Mouse (Mus musculus) intestine, postnatal 0 days (tissue): ENCODE results near the gene Evx2. TPM values are rescaled to one million over a fixed set of nuclear protein-coding genes. Genes with fewer than 3 reads are reported as not detected.
A peak's percentile ranks its signal among the peaks of the same experiment; 100 is the strongest.

ENCODE experiments used
- ATAC-seq: fragments of 200-750 bp; cut with Nextera tagmentation; 2 replicates; pipeline ENCODE4 v1.8.0; 2017; ENCODE audit warnings: mild to moderate bottlenecking, moderate TSS enrichment, moderate library complexity
- H3K27ac ChIP-seq: fragments of 300-500 bp; sonication (generic); 2 replicates; pipeline ENCODE4 v1.5.1; 2014; ENCODE audit warnings: mild to moderate bottlenecking, low read depth, low read length, moderate library complexity
- H3K27me3 ChIP-seq: fragments of 300-500 bp; sonication (generic); replicated peaks from 2 replicates; pipeline ENCODE4 v1.6.1; 2014; ENCODE audit warnings: low read length, mixed read lengths; ENCODE audit not compliant: control insufficient read depth, insufficient read depth
- H3K36me3 ChIP-seq: fragments of 300-500 bp; sonication (generic); 2 replicates; pipeline ENCODE4 v1.6.1; 2014; ENCODE audit warnings: mild to moderate bottlenecking, moderate library complexity; ENCODE audit not compliant: control insufficient read depth, insufficient read depth
- H3K4me1 ChIP-seq: fragments of 300-500 bp; sonication (generic); replicated peaks from 2 replicates; pipeline ENCODE4 v1.6.1; 2014; ENCODE audit warnings: antibody characterized with exemption, low read length, mixed read lengths; ENCODE audit not compliant: control insufficient read depth, insufficient read depth
- H3K4me2 ChIP-seq: fragments of 300-500 bp; sonication (generic); replicated peaks from 2 replicates; pipeline ENCODE4 v1.6.1; 2014; ENCODE audit warnings: low read depth, mild to moderate bottlenecking, moderate library complexity
- H3K4me3 ChIP-seq: fragments of 300-500 bp; sonication (generic); 2 replicates; pipeline ENCODE4 v1.5.1; 2014; ENCODE audit warnings: low read depth, low read length
- H3K9ac ChIP-seq: fragments of 300-500 bp; sonication (generic); 2 replicates; pipeline ENCODE4 v1.6.1; 2014; ENCODE audit warnings: mild to moderate bottlenecking, low read depth, low read length
- H3K9me3 ChIP-seq: fragments of 300-500 bp; sonication (generic); 2 replicates; pipeline ENCODE4 v1.6.1; 2016; ENCODE audit warnings: mixed run types; ENCODE audit not compliant: control insufficient read depth
- CTCF ChIP-seq: sonication (generic); IDR thresholded peaks from 2 replicates; pipeline ENCODE4 v1.5.1; 2016; ENCODE audit warnings: low read depth, mild to moderate bottlenecking, control low read depth, antibody characterized with exemption, moderate library complexity
- WGBS: fragments of 180-500 bp; shearing (Covaris S2); extraction: QIAGEN DNeasy Blood & Tissue Kit; methylation state at CpG from one replicate; pipeline ENCODE4 v1.1.7; 2014; 5-methylcytosine and 5-hydroxymethylcytosine counted together
- polyA plus RNA-seq: library from polyadenylated mRNA; unstranded; fragments of >200 nt; fragmentation: Nextera tagmentation; extraction: Ambion mirVana; gene quantifications from 2 replicates; pipeline ENCODE4 v1.2.1, GENCODE M21; 2015

Gene Evx2
- polyA plus RNA-seq, 1 experiment from 2014 or later, result not detected

GRCm38 (mm10) chr2:74656632-74657021 lies 2.7 kb downstream of the Evx2 start:
- no peak for TF ChIP-seq CTCF
- Histone ChIP-seq H3K4me2 (no peak overlapping the region), H3K4me3 (no peak overlapping the region), H3K27ac (no peak overlapping the region), H3K27me3 (peaks cover 94% of the 10 kb centered on the region), H3K4me1 (no peaks in the 10 kb centered on the region), H3K9ac (no peak overlapping the region), H3K9me3 (no peaks in the 10 kb centered on the region), H3K36me3 (no peaks in the 10 kb centered on the region)
- no peak for ATAC-seq
- WGBS, result 5% methylated on average over 4 of the region's 4 CpGs

GRCm38 (mm10) chr2:74655821-74656631 lies 3.3 kb downstream of the Evx2 start:
- Histone ChIP-seq H3K4me1 (no peaks in the 10 kb centered on the region), H3K9ac (no peak overlapping the region), H3K4me3 (peak overlapping the region; percentile 36), H3K9me3 (no peaks in the 10 kb centered on the region), H3K4me2 (peak overlapping the region; percentile 62), H3K27me3 (peaks cover 94% of the 10 kb centered on the region), H3K36me3 (no peaks in the 10 kb centered on the region), H3K27ac (no peak overlapping the region)
- peak; percentile 10; the same call in 1 of the 2 replicates for ATAC-seq
- no peak for TF ChIP-seq CTCF
- under 1% methylated on average over 64 of the region's 69 CpGs for WGBS

- no peaks in the 10 kb centered on the region for H3K36me3 ChIP-seq
- H3K9ac ChIP-seq, result no peak overlapping the region
- 1% methylated on average over 33 of the region's 47 CpGs for WGBS
- peak; percentile 38; the same call in 1 of the 2 replicates for ATAC-seq
- H3K4me1 ChIP-seq, result no peaks in the 10 kb centered on the region
- no peak overlapping the region for H3K27ac ChIP-seq
- H3K4me2 ChIP-seq, result peak overlapping the region; percentile 62
- peak overlapping the region; percentile 36 for H3K4me3 ChIP-seq
- peak; percentile 70 for TF ChIP-seq CTCF
- H3K27me3 ChIP-seq, result peaks cover 94% of the 10 kb centered on the region
- no peaks in the 10 kb centered on the region for H3K9me3 ChIP-seq
Measured at GRCm38 (mm10) chr2:74655420-74655781, 4.0 kb downstream of the Evx2 start.

DNA sequence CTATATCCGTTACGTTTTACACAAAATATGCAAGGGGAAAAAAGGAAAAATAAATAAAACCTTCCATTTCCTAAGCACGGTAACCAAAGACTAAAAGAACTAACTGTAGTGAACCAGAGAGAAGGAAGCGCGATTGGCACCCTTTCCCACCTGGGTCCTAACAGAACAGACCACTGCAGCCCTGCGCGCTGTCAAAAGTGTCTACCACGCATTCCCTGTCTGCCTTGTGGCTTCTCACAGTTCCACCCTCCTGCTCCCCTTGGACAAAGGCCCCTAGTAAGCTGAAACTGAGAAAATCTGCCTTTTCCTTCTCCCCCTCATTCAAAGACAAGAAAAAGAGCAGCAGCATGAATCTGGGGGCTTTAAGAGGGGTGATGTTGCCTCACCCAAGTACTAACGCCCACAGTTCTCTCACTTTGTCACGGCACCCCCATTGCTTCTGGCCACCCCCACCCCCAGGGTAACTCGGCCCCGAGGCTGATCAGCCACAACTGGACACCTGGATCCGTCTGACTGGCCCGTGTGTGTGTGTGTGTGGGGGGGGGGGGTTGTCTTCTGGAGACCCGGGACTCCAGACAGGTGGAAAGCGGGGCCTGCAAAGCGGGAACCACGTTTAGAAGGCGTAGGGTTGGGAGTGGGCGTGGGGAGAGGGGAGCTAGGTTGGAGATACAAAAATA lies 4.5 kb downstream of the Evx2 start:
- ATAC-seq, result peak; percentile 16; the same call in 1 of the 2 replicates
- Histone ChIP-seq H3K27me3 (peaks cover 94% of the 10 kb centered on the region), H3K36me3 (no peaks in the 10 kb centered on the region), H3K4me2 (no peak overlapping the region), H3K27ac (no peak overlapping the region), H3K9me3 (no peaks in the 10 kb centered on the region), H3K4me1 (no peaks in the 10 kb centered on the region), H3K4me3 (peak overlapping the region; percentile 36), H3K9ac (no peak overlapping the region)
- TF ChIP-seq CTCF, result no peak
- WGBS, result 5% methylated on average over 20 of the region's 20 CpGs

- no peak for ATAC-seq
- H3K4me1 ChIP-seq, result no peaks in the 10 kb centered on the region
- no peak overlapping the region for H3K4me2 ChIP-seq
- peaks cover 94% of the 10 kb centered on the region for H3K27me3 ChIP-seq
- TF ChIP-seq CTCF, result no peak
- H3K9me3 ChIP-seq, result no peaks in the 10 kb centered on the region
- 16% methylated on average over 17 of the region's 17 CpGs for WGBS
- H3K4me3 ChIP-seq, result no peak overlapping the region
- H3K9ac ChIP-seq, result no peak overlapping the region
- H3K27ac ChIP-seq, result no peak overlapping the region
- H3K36me3 ChIP-seq, result no peaks in the 10 kb centered on the region
Measured at GRCm38 (mm10) chr2:74653781-74654535, 5.4 kb downstream of the Evx2 start.

DNA sequence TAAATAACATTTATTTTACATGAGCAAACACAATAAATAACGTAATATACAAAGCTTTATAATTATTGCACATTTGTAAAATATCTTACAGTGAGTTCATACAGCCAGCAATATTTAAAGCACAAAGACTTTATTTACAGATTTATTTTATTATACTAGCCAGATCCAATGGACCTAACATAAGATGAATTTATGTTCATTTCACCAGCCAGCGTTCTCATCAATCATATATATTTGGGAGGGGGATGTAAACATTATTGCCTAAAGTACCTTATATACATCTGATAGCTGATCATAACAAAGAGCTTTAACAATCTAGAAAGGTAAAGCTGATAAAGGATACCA lies 6.4 kb downstream of the Evx2 start:
- Histone ChIP-seq H3K9ac (no peak overlapping the region), H3K9me3 (no peaks in the 10 kb centered on the region), H3K4me1 (no peaks in the 10 kb centered on the region), H3K4me3 (no peak overlapping the region), H3K27me3 (peaks cover 93% of the 10 kb centered on the region), H3K27ac (no peak overlapping the region), H3K4me2 (no peak overlapping the region), H3K36me3 (no peaks in the 10 kb centered on the region)
- 39% methylated on average over 2 of the region's 2 CpGs for WGBS
- ATAC-seq, result no peak
- no peak for TF ChIP-seq CTCF
